Mouse (Mus musculus) macrophage (primary cell): ENCODE measurements around the gene Irak1bp1. TPM values are rescaled to one million over a fixed set of nuclear protein-coding genes. Genes with fewer than 3 reads are reported as not detected.

Source experiments
- H3K27ac ChIP-seq: fragments of 350-480 bp; formaldehyde crosslinking; 2 replicates; pipeline ENCODE4 v1.9.0; 2021
- H3K36me3 ChIP-seq: fragments of 350-480 bp; formaldehyde crosslinking; 2 replicates; pipeline ENCODE4 v1.9.0; 2021; ENCODE audit errors: inconsistent target
- H3K4me3 ChIP-seq: fragments of 350-480 bp; formaldehyde crosslinking; 2 replicates; pipeline ENCODE4 v1.9.0; 2021; ENCODE audit errors: inconsistent target
- H3K79me2 ChIP-seq: fragments of 350-480 bp; formaldehyde crosslinking; 2 replicates; pipeline ENCODE4 v1.9.0; 2021; ENCODE audit errors: inconsistent target
- WGBS: methylation state at CpG from one replicate; pipeline ENCODE4 v1.1.7; 2026; ENCODE audit warnings: inconsistent platforms; ENCODE audit not compliant: missing documents; 5-methylcytosine and 5-hydroxymethylcytosine counted together
- polyA plus RNA-seq: library from polyadenylated mRNA; stranded (reverse); fragments of 250-400 nt; gene quantifications from 3 replicates; pipeline ENCODE4 v1.2.4, GENCODE M21; 2018; ENCODE audit warnings: inconsistent platforms

Gene Irak1bp1
- polyA plus RNA-seq, 1 experiment from 2014 or later, result 2.7 TPM

DNA sequence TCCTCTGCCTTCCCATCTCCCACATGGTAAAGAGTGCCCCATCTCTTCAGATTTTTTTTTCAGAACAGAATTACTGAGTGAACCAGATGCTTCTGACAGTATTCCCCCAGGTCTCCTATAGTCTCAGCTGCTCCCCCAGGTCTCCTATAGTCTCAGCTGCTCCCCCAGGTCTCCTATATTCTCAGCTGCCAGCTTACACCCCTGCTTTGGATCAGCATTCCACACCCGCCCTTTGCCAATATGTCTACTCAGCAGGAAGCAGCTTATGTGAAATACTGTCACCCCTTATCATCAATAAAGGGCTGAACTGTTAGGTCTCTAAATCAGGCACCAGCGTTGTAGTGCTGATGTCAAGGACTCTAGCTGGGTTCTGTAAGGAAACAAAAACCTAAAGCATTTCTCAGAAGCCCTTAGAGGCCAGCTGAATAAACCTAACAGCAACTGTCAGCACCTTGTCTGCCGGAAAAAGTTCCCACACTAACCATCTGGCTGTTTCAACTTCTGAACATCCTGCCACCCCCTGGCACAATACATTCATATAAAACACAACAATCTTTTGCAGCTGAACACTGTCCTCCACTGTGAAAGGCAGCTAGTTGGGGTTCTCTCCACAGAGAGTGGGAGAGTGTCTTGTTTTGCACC lies 25.8 kb downstream of the Irak1bp1 start:
- no peaks in the 10 kb centered on the region for H3K79me2 ChIP-seq
- H3K27ac ChIP-seq, result no peak overlapping the region
- no peaks in the 10 kb centered on the region for H3K36me3 ChIP-seq
- 66% methylated on average over 3 of the region's 3 CpGs for whole genome bisulfite sequencing
- no peak overlapping the region for H3K4me3 ChIP-seq

DNA sequence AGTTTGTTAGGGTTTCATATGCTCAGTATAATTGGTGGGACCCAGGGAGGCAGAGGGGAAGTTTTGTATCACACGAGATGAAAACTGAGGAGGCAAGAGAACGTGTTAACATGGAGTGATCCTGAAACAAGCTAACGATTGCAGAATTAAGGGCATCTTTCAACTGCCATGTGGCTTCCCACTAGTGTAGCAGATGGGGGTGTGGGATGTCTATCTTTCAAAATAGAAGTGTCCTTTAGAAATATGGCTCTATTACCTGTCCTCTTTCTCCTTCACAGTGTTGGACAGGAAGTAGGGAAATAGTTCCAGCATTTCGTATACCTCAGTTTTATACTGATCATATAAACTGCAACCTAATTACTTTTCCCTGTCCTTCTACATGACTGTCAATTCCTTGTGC lies 26.9 kb downstream of the Irak1bp1 start:
- 83% methylated on average over 4 of the region's 4 CpGs for WGBS
- Histone ChIP-seq H3K27ac (no peak overlapping the region), H3K4me3 (no peak overlapping the region), H3K36me3 (no peaks in the 10 kb centered on the region), H3K79me2 (no peaks in the 10 kb centered on the region)

DNA sequence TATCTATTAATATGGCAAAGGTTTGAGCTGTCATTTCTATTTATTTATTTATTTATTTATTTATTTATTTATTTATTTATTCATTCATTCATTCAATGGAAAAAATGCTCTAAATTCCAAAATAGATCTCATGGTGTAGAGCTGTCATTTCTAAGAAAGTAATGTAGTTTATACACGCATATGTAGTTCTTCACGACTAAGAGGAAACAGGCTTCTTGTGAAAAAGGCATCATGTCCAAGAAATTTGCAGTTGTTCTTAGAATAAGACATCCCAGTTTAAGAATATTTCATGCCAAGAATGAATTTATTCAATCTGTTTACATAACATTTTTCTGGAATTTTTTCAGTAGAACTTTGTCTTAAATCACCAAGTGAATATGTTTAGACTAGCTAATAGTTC lies 31.5 kb downstream of the Irak1bp1 start:
- 90% methylated on average over 2 of the region's 2 CpGs for WGBS
- Histone ChIP-seq H3K27ac (no peak overlapping the region), H3K36me3 (no peaks in the 10 kb centered on the region), H3K79me2 (no peaks in the 10 kb centered on the region), H3K4me3 (no peak overlapping the region)

DNA sequence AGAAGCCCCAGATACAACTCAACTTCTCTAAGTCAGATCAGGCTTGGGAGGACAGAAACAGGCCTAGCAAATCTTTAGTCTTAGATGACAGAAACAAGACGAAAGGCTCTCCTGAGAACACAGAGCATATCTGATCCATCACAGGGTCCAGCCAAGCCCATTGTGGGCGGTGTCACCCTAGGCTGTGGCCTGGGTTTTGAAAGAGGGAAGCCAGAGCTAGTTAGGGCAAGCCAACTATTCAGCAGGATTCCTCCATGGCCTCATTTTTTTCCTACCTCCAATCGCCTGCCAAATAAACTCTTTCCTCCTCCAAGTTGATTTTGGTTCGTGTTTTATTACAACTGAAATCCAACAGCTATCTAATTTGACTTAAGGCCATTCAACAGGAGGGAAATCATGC lies 32.0 kb downstream of the Irak1bp1 start:
- no peak overlapping the region for H3K27ac ChIP-seq
- 90% methylated on average over 4 of the region's 4 CpGs for WGBS
- H3K36me3 ChIP-seq, result 0 out of 2 replicates have a peak, but pooled peaks cover 5% of the 10 kb centered on the region
- no peak overlapping the region for H3K4me3 ChIP-seq
- no peaks in the 10 kb centered on the region for H3K79me2 ChIP-seq

DNA sequence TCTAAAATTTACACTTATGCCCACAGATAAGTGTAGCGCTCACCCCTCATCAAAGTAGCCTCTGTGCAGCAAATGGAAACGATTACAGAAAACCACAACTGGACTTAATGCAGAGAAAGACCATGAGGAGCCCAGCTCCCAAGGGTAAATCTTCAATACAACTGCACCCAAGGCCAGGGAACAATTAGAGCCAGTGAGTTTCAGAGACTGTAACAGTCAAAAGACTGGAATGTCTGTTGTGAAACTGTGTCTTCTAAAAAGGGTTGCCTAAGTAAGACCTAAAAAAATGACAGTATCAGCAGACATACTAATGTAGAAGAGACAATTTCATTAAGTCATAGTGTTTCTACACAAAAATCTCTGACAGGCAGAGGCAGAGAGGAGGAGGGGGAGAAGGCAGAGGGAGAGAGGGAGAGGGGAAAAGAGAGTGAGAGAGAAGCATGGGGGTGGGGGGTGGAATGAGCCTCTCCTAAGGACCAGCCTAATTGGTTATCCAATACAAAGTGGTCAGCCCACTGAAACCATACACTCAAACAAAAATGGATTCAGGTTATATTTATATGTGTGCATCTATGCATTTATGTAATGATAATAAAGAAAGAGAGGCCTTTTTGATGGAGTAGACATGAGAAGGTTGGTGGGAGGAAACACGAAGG lies 32.6 kb downstream of the Irak1bp1 start:
- Histone ChIP-seq H3K27ac (no peak overlapping the region), H3K79me2 (no peaks in the 10 kb centered on the region), H3K36me3 (0 out of 2 replicates have a peak, but pooled peaks cover 7% of the 10 kb centered on the region), H3K4me3 (no peak overlapping the region)
- 88% methylated on average over 3 of the region's 3 CpGs for WGBS

DNA sequence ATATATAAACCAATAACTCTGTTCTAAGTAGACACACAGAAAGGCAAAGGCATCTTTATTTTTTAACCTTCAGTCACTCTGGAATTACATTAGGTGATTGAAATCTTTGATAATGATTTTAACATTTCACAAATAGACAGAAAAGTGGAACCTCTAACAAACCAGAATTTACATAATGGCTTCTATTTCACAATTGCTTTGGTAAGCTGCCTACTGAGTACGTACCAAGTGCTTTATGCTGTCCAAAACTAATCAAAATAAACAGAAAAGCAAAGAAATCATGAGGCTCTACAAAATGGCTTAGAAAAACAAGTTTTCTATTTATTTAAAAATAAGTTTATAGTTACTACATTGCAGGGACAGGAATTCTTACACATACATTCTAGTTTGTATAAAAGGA lies 36.8 kb downstream of the Irak1bp1 start:
- H3K79me2 ChIP-seq, result no peaks in the 10 kb centered on the region
- H3K36me3 ChIP-seq, result peaks cover 19% of the 10 kb centered on the region; the same call in 1 of the 2 replicates
- no peak overlapping the region for H3K4me3 ChIP-seq
- 100% methylated on average over 1 of the region's 1 CpGs for WGBS
- H3K27ac ChIP-seq, result no peak overlapping the region

DNA sequence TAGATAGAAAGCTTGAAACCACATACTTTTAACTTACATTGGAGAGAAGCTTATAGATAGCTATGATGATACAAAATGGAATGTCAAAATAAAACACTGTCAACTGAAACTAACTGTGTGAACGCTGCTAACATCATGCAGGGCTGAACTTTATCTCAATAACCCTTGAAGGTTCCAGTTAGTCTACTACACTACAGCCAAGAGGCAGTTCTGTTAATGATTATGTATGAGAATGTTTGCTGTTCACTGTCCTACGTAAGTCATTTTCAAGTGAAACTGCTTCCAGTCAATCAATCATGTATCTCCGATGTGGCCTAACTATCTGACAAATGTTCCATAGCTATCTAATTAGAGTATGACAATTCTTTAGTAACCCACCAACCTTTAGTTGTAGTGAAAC lies 38.4 kb downstream of the Irak1bp1 start:
- H3K79me2 ChIP-seq, result no peaks in the 10 kb centered on the region
- WGBS, result 97% methylated on average over 3 of the region's 3 CpGs
- H3K27ac ChIP-seq, result no peak overlapping the region
- H3K4me3 ChIP-seq, result no peak overlapping the region
- H3K36me3 ChIP-seq, result peaks cover 29% of the 10 kb centered on the region; the same call in 1 of the 2 replicates

DNA sequence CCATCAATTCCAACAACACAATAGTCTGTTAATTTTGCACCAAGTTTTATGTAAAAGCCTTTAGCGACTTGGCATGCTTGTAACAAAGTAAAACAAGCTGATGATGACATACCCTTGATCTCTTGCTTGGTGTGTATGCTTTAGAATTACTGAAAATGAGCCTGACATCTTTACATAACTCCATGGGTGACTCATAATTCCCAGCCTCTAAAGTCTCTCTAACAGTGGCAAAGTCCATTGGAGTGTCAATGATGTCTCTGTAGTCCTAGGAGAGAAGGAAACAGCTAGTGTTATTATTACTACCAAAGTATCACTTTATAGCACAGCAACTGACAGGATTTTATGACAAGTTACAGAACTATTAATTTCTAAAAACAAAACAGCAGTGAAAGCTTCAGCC lies 47.7 kb downstream of the Irak1bp1 start:
- Histone ChIP-seq H3K27ac (no peak overlapping the region), H3K4me3 (no peak overlapping the region), H3K36me3 (peaks cover 84% of the 10 kb centered on the region), H3K79me2 (no peaks in the 10 kb centered on the region)
- WGBS, result 88% methylated on average over 1 of the region's 1 CpGs

DNA sequence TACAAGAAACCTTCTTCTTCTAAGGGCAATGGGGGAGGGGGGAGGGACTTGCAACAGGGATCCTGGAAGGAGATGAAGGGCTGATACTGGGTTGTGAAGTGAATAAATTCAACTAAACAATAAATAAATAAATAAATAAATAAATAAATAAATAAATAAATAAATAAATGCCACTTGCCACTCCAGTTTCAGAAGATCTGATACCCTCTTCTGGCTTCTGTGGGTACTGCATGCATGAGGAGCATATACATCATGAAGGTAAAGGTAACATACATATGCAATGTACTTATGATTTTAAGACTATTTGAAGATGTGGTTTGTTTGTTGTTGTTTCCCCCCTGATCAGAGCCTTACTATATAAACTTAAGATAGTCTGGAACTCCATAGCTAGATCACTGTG lies 54.8 kb downstream of the Irak1bp1 start:
- H3K36me3 ChIP-seq, result peaks cover 84% of the 10 kb centered on the region

DNA sequence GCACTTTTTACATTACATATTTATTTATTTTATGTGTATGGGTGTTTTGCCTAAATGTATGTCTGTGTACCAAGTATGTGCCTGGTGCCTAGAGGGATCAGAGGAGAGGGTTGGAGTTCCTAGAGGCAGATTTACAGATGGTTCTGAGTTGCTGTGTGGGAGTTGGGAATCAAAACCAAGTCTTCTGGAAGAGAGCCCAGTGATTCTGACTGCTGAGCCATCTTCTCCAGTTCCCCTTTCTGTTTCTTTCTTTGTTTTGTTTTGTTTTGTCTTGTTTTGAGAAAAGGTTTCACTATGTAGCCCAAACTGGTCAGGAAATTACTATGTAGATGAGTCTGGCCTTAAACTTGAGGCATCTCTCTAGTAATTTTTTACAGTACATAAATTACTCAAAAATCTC lies 59.3 kb downstream of the Irak1bp1 start:
- Histone ChIP-seq H3K36me3 (peaks cover 59% of the 10 kb centered on the region), H3K27ac (no peak overlapping the region), H3K4me3 (no peak overlapping the region), H3K79me2 (no peaks in the 10 kb centered on the region)

More for the DNA sequence above, 54.8 kb downstream of the Irak1bp1 start:
- Histone ChIP-seq H3K79me2 (no peaks in the 10 kb centered on the region), H3K4me3 (no peak overlapping the region), H3K27ac (no peak overlapping the region)

Other genes starting within 250 kb of the Irak1bp1 start
- gene Phip, start 146.0 kb downstream of the Irak1bp1 start, polyA plus RNA-seq, result 12.0 to 15.6 TPM (median 13.3 TPM) in 3 replicates